Mouse (Mus musculus) megakaryocyte, embryonic 14.5 days (primary cell): ENCODE results near the gene Tgds. TPM values are rescaled to one million over a fixed set of nuclear protein-coding genes. Genes with fewer than 3 reads are reported as not detected.

Experiments used
- H3K27me3 ChIP-seq: replicated peaks from 2 replicates; pipeline ENCODE3; 2012; ENCODE audit warnings: inconsistent platforms
- H3K36me3 ChIP-seq: replicated peaks from 2 replicates; pipeline ENCODE3; 2012; ENCODE audit warnings: low read length, inconsistent platforms, mixed read lengths
- H3K4me1 ChIP-seq: 2 replicates; pipeline ENCODE4 v1.6.1; 2012; ENCODE audit warnings: inconsistent platforms
- H3K4me3 ChIP-seq: replicated peaks from 2 replicates; pipeline ENCODE3; 2012; ENCODE audit warnings: moderate library complexity, mild to moderate bottlenecking, inconsistent platforms
- H3K9me3 ChIP-seq: 2 replicates; pipeline ENCODE4 v1.6.1; 2012; ENCODE audit warnings: inconsistent platforms
- FLI1 ChIP-seq: IDR thresholded peaks from 2 replicates; pipeline ENCODE4 v1.6.1; 2012; ENCODE audit warnings: low read length, inconsistent platforms, mixed read lengths
- GATA1 ChIP-seq: IDR thresholded peaks from 3 replicates; pipeline ENCODE4 v1.6.1; 2012; ENCODE audit warnings: mixed read lengths, low read length, inconsistent platforms, borderline replicate concordance
- polyA plus RNA-seq: library from polyadenylated mRNA; stranded (reverse); fragments of >175 nt; gene quantifications from 2 replicates; pipeline ENCODE4 v1.2.3, GENCODE M21; 2012; ENCODE audit warnings: low replicate concordance; ENCODE audit not compliant: insufficient read depth

The Tgds gene
- 5.5 TPM in 1 of 2 replicates, not detected in the other for polyA plus RNA-seq

- peak within 1 kb of the TSS; percentile 93 for H3K4me3 ChIP-seq
- peaks cover 31% of the 10 kb centered on the region for H3K36me3 ChIP-seq
- TF ChIP-seq FLI1 (no peak), GATA1 (no peak)
- peaks cover 50% of the 10 kb centered on the region for H3K4me1 ChIP-seq
- H3K9me3 ChIP-seq: peaks cover 6% of the 10 kb centered on the region; the same call in 1 of the 2 replicates
- no peaks in the 10 kb centered on the region for H3K27me3 ChIP-seq
Measured at GRCm38 (mm10) chr14:118132642-118132977, at the start of gene Tgds. Tgds (minus strand) TSS chr14:118132755.

DNA sequence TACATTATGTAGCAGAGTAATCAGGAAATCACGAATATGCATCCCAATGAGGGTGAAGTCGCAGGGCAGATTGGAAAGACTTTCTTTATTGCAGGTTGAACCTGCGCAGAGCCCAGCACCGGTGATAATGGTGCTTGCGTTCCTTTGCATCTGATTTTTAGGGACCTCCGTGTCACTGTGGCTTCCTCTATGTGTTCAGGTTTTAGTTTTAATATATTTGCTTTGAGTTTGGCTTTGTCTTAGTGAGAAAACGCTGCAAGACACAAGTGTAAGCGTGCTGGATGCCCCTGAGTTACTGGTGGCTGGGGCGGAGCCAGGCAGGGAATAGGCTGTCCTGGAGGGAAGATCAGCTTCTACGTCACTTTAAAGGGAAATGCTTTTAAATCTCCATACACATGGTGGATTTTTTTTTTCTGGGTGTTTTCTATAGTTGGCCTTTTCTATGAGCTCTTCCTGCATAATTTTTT is 48.2 kb upstream of the Tgds start:
- Histone ChIP-seq H3K9me3 (peaks cover 3% of the 10 kb centered on the region; the same call in 1 of the 2 replicates), H3K4me3 (peak overlapping the region; percentile 92), H3K4me1 (peaks cover 18% of the 10 kb centered on the region), H3K36me3 (no peaks in the 10 kb centered on the region), H3K27me3 (peaks cover 8% of the 10 kb centered on the region)
- no peak for TF ChIP-seq FLI1

DNA sequence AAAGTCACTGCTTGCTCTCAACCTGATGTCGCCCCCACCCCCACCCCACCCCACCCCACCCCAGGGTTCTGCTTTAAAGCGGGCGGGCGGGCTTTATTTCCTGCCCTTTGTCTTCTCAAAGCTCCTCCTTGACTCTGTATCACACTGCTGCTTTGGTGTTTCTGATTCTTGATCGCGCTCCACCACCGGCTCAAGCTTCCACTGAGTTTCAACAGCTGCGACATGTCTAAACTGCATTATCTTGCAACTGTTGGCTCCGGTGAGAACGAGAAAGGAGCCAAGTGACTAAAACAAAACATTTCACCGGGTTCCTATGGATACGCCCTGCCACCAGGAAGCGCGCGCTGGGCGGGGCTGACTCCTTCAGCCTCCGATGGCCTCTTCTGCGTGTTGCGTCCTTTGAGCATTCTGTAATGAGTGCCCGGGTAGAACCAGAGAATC is 47.6 kb upstream of the Tgds start:
- H3K4me3 ChIP-seq: peak overlapping the region; percentile 92
- H3K36me3 ChIP-seq: no peaks in the 10 kb centered on the region
- H3K27me3 ChIP-seq: peaks cover 8% of the 10 kb centered on the region
- TF ChIP-seq GATA1 (no peak), FLI1 (no peak)
- H3K9me3 ChIP-seq: peaks cover 3% of the 10 kb centered on the region; the same call in 1 of the 2 replicates
- H3K4me1 ChIP-seq: peaks cover 18% of the 10 kb centered on the region

GRCm38 (mm10) chr14:118179701-118180100 is 47.1 kb upstream of the Tgds start:
- H3K36me3 ChIP-seq: no peaks in the 10 kb centered on the region
- H3K27me3 ChIP-seq: peaks cover 8% of the 10 kb centered on the region
- H3K4me1 ChIP-seq: peaks cover 18% of the 10 kb centered on the region
- peak overlapping the region; percentile 92 for H3K4me3 ChIP-seq
- TF ChIP-seq GATA1 (no peak), FLI1 (no peak)
- peaks cover 3% of the 10 kb centered on the region; the same call in 1 of the 2 replicates for H3K9me3 ChIP-seq

DNA sequence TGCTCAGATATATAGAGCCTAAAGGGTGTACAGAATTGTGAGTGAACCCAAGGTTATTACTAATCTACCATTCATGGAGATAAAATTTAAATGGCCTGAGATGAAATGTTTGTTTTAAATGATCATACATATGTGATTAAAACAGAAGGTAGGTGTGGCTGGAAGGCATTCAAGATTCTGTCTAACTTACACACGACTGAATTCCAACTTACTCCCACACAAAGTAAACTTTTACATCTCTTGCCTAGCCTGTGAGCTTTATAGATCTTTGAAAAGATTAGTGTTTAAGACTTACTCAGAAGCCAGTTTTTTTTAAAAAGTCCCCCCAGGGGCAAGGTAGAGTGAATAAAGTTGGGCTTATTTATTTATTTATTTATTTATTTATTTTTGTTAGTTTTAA is 46.7 kb upstream of the Tgds start:
- TF ChIP-seq GATA1: no peak
- no peak for TF ChIP-seq FLI1
- Histone ChIP-seq H3K27me3 (peaks cover 8% of the 10 kb centered on the region), H3K4me1 (peaks cover 18% of the 10 kb centered on the region), H3K4me3 (no peak overlapping the region), H3K36me3 (no peaks in the 10 kb centered on the region), H3K9me3 (peaks cover 3% of the 10 kb centered on the region; the same call in 1 of the 2 replicates)

- Histone ChIP-seq H3K4me3 (no peak overlapping the region), H3K36me3 (no peaks in the 10 kb centered on the region), H3K9me3 (peaks cover 3% of the 10 kb centered on the region; the same call in 1 of the 2 replicates), H3K27me3 (no peaks in the 10 kb centered on the region), H3K4me1 (peaks cover 19% of the 10 kb centered on the region)
- TF ChIP-seq GATA1: no peak
Measured at GRCm38 (mm10) chr14:118175694-118176085, 43.1 kb upstream of the Tgds start.

GRCm38 (mm10) chr14:118175071-118175693 is 42.6 kb upstream of the Tgds start:
- TF ChIP-seq GATA1 (no peak), FLI1 (no peak)
- no peak overlapping the region for H3K4me3 ChIP-seq
- no peaks in the 10 kb centered on the region for H3K27me3 ChIP-seq
- H3K9me3 ChIP-seq: peaks cover 3% of the 10 kb centered on the region; the same call in 1 of the 2 replicates
- H3K36me3 ChIP-seq: no peaks in the 10 kb centered on the region
- peaks cover 14% of the 10 kb centered on the region; the same call in 1 of the 2 replicates for H3K4me1 ChIP-seq

- no peak for TF ChIP-seq FLI1
- no peak for TF ChIP-seq GATA1
- Histone ChIP-seq H3K27me3 (no peaks in the 10 kb centered on the region), H3K9me3 (peaks cover 3% of the 10 kb centered on the region; the same call in 1 of the 2 replicates), H3K4me1 (peaks cover 5% of the 10 kb centered on the region; the same call in 1 of the 2 replicates), H3K36me3 (peaks cover 8% of the 10 kb centered on the region), H3K4me3 (no peak overlapping the region)
Measured at GRCm38 (mm10) chr14:118173590-118174203, 41.1 kb upstream of the Tgds start.

GRCm38 (mm10) chr14:118168776-118169175 is 36.2 kb upstream of the Tgds start:
- Histone ChIP-seq H3K9me3 (no peaks in the 10 kb centered on the region), H3K4me1 (peaks cover 4% of the 10 kb centered on the region; the same call in 1 of the 2 replicates), H3K27me3 (no peaks in the 10 kb centered on the region), H3K36me3 (peaks cover 8% of the 10 kb centered on the region), H3K4me3 (no peak overlapping the region)
- no peak for TF ChIP-seq GATA1
- TF ChIP-seq FLI1: no peak

DNA sequence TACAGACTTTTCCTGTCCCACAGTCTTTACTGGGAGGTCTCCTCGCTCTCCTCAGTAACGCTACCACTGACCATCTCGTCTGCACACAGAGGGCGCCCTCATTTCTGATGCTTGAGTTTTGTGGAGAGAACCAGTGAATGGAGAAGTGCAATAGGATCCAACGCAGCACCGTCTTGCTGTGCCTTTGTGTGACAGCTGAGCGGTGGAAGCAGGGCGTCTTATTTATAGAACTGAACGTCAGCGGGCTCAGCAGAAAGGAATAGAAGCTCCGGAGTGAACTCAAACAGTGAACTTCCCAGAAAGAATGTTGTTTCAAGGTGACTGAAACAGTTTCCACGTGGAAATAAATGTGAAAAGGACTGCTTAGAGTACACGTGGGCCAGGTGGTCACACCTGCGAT is 30.1 kb upstream of the Tgds start:
- Histone ChIP-seq H3K36me3 (peaks cover 54% of the 10 kb centered on the region), H3K9me3 (no peaks in the 10 kb centered on the region), H3K4me3 (no peak overlapping the region), H3K4me1 (peaks cover 18% of the 10 kb centered on the region), H3K27me3 (no peaks in the 10 kb centered on the region)
- TF ChIP-seq FLI1 (no peak), GATA1 (no peak)
